Mouse (Mus musculus): ENCODE measurements at regions not wholly inside any gene's neighbourhood (a gene's known extent, or its start where the extent isn't known, plus 50 kb on each side); places are given as distances from the start of the nearest gene placed in this dataset.

- DNase-seq: peak; percentile 3
These were observed 81.1 kb downstream of the Tex13c3 start for GRCm38 (mm10) chrX:19400046-19400445.
